Mouse (Mus musculus): ENCODE data around the gene Gm15217. TPM values are rescaled to one million over a fixed set of nuclear protein-coding genes. Genes with fewer than 3 reads are reported as not detected.

Gm15217 gene
- total RNA-seq (2021): not detected
- long read RNA-seq, experiment 1: 0 reads
- long read RNA-seq, experiment 2: 0 reads

DNA sequence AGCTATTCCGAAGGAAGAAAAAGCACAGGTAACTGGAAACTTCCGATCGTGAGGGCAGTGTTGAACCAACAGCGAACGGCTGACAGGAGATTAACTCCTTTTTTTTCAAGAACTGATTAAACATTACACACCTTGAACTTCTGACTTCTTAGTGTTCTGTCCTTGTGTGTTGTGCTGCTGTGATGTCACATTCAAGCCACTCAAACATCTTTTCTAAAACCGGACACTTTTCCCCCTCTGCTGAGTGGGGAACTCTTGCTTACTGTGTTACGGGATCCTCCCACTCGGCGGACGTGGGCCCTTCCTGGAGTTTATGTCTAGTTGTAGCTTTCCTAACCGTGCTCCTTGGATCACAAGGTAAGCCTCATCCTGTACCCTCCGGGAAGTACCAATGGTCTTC is at the start of gene Gm15217:
Gene Gm15217 (plus strand): TSS at position 130 of the 400 bp plus-strand sequence.
- intact Hi-C loops (cut with DNase I): no loop called here
- no peak for DNase-seq (ENCODE audit: low spot score in 2 of 2)

DNA sequence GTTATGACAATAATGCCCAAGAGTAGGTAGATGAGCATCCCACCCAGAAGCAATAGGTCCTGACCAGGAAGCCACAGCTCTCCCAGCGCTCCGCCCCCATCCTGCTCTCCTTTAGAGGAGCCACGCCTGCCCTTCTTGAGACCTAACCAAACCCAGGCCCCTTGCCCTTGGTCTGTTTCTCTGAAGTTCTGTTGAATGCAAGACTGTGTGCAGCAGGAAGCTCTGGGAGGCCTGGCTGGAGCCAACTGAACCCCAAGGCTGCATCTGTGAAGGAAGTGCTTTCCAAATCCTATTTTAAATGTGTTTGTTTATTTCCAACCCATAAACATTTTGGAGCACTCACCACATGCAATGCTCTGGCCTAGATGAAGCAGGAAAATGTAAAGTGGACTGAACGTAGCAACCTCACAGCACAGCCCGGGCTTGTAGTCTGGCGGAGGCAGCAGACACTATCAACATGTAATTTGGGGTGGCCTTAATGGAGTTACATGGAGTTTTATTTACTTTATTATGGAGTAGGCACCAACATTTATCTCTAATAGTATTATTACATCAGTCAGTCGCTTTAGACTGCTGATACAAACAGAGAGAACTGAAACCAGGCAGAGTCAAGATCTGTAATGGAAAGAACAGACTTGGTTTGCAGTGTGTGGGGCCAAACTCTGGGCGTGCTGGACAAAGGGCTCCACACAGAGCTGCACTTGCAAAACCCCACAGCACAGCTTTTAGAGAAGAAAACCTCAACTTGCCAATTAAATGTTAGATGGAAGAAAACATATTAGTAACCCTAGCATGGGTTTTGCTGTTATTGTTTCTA is 45.6 kb upstream of the Gm15217 start:
- intact Hi-C loops (cut with DNase I): no loop called here
- DNase-seq (ENCODE audit: low spot score in 2 of 2): no peak

DNA sequence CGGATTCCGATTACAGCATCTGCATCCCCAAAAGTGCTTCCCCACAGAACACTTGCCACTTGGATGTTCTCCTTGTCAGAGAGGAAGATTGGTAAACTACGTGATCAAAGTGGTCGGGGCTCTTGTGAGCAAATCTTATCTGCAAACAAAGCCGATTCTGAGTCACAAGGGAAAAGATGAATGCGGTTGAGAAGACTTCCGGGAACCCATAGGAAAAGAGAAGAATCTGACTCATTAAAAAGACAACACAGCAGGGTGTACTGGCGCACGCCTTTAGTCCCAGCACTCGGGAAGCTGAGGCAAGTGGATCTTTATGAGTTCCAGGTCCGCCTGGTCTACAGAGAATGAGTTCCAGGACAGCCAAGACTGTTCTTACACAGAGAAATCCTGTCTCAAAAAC is 40.4 kb upstream of the Gm15217 start:
- no peak for DNase-seq (ENCODE audit: low spot score in 2 of 2)
- intact Hi-C loops (cut with DNase I): no loop called here

DNA sequence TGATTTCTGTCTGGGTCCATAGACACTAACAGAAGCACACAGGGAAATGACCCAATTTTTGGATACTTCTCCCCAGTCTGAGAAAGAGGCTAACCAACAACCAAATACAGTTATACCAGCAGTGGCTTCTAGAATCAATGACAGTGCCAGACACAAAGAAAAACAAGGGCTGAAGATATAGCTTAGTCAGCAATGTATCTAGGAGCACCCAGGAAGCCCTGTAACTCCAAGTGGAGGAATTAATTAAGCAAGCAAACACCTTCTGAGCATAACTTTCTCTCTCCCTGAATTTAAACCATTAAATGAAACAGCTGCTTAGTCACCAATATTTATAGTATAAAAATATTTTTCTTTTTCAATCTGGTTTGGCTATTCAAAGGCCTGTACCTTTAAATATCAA is 34.5 kb upstream of the Gm15217 start:
- no peak for DNase-seq (ENCODE audit: low spot score in 2 of 2)
- intact Hi-C loops (cut with DNase I): no loop called here

DNA sequence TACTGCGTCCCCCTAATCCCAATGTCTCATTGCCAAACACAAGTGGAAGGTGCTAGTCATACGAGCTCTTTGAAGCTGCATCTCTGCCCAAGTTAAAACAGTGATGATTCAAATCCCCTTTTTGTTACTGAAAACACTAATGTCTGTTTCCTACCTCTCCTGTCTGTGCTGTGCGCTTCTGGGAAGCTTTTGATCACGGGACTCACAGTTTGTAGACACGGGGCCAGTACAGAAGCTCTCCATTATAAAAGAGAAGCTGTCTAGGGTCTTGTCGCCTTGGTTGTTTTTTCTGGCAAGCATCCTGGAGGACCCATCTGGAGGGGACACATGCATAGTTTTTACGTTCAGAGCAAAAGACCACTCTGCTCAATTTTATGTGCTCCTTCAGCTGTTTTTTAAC is 21.9 kb upstream of the Gm15217 start:
- intact Hi-C loops (cut with DNase I): no loop called here
- DNase-seq (ENCODE audit: low spot score in 2 of 2): no peak

DNA sequence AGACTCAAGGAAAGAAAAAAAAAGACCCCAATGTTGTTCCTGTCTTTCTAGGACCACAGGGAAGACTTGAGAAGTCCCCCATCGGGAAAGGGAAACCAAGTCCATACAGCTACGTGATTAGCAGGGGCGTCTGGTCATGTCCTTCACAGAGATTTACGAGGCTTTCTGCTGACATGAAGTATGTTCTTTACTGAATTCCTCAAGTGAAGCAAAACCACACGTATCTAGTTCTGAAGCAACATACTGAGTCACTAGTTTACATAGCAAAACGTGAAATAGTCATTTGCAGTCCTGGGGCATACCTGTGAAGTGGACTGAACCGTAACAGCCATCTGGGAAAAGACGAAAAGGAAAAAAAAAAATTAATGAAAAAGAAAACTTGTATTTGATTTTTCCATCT is 21.5 kb upstream of the Gm15217 start:
- intact Hi-C loops (cut with DNase I): no loop called here
- no peak for DNase-seq (ENCODE audit: low spot score in 2 of 2)

DNA sequence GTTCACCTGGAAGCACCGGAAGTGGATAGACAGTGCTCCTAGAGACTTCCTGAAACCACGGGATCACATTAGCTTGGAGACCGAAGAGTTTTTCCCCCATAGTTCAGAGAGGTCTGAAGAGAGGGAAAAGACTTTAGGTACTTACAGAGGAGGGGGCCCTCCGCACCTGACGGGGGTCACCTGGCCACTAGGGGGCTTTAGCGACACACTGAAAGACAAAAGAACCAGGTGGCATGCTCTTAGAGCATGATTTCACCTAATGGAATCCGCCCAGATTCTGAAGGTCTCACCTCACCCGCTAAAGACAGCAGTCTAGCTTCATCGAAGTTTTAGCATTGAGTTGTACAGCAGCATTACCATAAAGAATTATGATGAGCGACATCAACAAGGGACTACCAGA is 16.0 kb upstream of the Gm15217 start:
- intact Hi-C loops (cut with DNase I): no loop called here
- no peak for DNase-seq (ENCODE audit: low spot score in 2 of 2)

DNA sequence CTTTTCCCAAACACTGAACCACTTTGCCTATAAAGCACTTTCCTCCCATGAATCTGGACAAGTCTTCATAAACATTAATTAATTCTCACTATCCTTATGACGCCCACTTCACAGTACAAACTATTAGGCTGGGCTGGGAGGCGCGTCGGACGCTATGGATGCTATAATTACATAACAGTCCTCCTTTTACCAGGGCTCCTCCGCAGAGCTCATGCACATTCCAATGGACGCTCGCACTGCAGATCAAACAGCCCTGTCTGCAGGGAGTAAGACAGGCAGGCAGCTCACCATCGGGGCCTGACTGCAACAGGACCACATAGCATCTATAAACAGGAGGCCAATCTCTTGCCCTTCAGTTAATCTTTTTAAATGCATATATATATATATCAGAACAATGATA is 6.8 kb upstream of the Gm15217 start:
- DNase-seq (ENCODE audit: low spot score in 2 of 2): no peak
- intact Hi-C loops (cut with DNase I): no loop called here

DNA sequence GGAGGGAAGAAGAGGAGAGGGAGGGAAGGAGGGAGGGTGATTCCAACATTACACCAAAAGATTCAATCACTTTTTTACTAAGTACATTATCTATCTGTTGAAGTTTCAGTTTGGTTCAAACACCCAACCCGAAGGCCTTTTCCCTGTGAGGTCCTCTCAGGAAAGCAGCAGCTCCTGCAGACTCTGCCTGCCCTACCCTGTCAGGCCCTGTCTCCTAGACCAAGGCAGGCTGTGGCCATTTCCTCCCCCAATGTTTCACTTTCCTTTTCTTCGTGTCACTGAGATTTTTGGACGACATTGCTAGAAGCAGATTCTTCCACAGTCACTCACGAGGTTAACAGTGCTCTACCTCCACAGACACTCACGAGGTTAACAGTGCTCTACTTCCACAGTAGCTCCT is 3.4 kb upstream of the Gm15217 start:
- intact Hi-C loops (cut with DNase I): no loop called here
- DNase-seq (ENCODE audit: low spot score in 2 of 2): no peak

DNA sequence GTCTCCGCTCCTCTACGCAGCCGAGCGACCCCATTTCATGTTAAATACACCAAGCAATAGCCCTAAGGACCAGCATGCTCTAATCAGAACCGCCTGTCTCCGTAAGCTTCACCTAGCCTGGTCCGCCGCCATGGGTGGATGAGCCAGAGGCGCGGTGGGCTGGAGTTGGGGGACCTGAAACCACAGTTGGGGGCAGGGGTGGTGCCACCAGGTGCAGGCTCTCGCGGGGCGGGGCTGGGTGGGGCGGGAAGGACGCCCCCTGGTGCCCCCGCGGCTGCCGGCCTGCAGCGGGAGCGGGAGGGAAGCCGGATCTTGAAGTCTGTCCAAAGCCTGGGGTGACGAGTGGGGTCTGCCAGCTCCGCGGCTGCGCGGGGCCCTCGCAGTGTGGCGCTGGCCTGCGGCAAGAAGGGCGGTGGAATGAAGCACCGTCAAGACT is 1.1 kb downstream of the Gm15217 start:
- no peak for DNase-seq (ENCODE audit: low spot score in 2 of 2)
- intact Hi-C loops (cut with DNase I): loop anchor here (10.0 kb wide), 1 partner anchor 386 kb away; no protein-coding TSS in a partner anchor

DNA sequence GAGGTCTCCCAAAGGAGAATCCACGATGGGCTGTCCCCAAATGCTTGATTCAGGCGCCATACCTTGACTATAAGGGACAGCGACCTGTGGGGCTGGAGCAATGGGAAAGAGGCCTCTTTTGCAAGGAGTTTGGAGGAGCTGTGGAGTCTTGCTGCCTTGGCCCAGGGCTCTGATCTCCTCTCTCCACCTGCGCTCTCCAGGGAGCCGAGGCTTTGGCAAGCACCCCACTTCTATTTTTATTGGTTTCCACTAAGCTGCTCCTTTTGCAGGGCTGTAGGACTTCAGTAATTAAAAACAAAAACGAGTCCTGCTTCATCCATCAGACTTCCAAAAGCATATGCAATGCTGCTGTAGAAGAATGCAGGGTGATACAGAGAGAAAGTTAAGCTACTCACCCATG is 2.2 kb downstream of the Gm15217 start:
- intact Hi-C loops (cut with DNase I): loop anchor here (10.0 kb wide), 1 partner anchor 387 kb away; no protein-coding TSS in a partner anchor
- DNase-seq (ENCODE audit: low spot score in 2 of 2): no peak

DNA sequence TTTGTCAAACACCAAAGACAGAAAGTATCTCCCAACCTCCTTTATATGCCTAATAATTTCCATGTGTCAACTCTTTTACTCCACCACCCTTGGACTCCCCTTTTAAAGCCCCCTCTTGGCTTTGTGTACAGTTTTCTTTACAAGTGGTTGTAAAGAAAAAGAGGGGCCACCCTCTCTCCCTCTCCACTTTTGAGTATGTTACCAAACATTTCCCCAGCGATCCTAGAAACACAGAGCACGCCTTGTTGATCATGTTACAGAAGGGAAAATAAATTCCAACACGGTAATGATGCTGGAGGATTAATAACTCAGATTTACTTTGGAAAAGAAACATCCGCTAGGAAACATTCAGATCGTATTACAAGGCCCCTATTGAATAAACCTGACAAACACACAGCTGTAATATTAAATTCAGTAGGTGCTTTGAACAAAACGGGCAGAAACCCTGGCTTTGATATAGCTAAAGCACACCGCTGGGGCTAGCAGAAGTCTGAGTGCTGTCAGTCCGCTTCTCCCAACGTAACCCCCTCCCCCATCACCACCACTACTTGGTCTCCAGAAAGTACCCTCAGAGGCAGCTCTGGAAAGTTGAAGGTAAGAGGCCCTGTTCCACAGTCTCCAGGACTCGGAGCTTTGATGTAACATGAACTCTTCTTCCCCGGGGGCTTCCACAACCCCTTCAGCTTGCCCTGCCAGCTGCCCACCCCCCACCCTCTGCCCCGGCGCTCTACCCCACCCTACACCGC is 5.9 kb downstream of the Gm15217 start:
- intact Hi-C loops (cut with DNase I): loop anchor here (10.0 kb wide), 1 partner anchor 390 kb away; no protein-coding TSS in a partner anchor
- DNase-seq (ENCODE audit: low spot score in 2 of 2): no peak

DNA sequence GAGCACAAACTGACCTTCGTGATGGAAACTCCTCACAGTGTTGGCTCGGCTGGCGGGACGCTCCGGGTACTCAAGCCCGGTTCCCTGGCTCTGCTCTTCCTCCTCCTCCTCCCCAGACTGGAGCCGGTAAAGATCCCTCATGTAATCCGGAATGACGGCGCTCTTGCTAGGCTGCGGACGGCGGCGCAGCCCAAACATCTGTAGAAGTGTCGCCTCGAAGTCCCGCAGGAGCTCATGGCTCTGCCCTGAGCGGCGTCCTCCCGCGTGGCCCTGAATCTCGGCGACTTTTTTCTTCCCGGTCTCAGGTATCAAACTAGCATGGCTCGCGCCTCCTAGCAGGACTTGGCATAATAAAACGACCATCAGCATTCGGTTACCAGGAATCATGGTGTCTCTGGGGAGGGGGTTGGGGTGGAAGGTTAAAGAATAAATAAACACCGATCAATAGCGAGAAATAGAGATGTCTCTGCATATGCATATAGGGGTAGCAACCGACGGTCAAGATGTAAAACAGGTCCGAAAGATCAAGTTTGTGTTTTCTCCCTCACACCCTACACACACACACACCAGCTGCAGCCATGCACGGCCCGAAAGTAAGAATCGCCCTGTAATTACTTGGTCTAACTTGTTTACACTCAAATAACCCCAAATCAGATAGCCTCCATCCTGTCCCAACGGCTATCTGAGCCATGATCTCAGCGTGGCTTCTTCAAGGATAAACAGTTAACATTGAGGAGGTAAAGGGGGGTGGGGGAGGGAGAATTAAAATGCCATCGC is 6.7 kb downstream of the Gm15217 start:
- intact Hi-C loops (cut with DNase I): loop anchor here (10.0 kb wide), 1 partner anchor 391 kb away; no protein-coding TSS in a partner anchor
- no peak for DNase-seq (ENCODE audit: low spot score in 2 of 2)

DNA sequence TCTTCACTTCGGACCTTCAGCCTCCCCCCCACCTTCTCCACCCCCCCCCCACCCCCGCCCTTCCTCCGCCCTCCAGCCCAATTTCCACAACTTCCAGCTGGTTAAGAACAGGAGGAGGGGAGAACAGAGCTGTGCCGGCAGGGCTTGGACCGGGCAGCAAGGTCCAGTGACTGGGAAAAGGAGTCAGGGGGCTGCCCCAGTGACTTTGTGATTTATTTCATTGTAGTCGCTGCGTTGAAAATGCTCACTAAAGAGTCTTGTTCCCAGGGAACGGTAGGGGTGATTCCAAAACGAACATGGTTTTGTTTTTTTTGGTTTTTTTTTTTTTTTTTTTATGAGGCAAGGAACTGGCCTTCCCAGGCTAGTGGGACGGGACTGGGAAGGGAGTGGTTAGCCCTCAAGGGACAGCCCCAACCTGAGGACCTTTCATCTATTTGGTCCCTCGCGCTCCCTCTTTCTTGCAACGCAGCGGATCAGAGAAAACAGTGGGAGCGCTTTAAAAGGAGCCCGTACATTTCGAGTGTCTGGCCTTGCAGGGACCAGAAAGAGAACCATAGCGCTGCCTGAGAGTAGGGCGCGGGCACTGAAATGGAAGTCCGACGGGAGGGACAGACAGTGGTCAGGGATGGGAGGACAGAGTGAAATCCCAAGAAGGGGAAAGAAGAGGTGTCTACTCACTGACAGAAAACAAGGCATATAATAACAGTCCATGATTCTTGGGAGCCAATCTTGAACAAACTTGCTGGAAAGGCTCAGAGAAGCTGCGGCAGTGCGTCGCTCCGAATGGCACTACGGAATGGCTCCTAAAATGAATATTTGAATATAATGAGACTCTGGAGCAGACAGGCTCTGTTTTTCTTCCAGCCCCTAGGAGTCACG is 7.5 kb downstream of the Gm15217 start:
- no peak for DNase-seq (ENCODE audit: low spot score in 2 of 2)
- intact Hi-C loops (cut with DNase I): loop anchor here (10.0 kb wide), 1 partner anchor 392 kb away; no protein-coding TSS in a partner anchor

DNA sequence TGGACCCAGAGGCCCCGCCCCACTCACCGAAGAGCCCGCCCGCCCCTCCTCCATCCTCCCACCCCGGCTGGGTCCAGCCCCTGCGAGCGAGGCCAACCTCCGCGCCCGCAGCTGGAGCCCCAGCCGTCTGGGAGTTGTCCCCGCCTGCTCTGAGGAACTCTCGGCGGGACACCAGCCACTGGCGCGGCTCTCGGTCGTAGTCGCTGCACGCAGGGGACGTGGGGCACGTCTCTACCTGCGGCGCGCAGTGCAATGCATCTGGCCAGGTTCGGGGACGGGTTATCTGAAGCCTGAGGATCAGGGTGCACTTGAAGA is 8.1 kb downstream of the Gm15217 start:
- peak; percentile 10 to 35 for DNase-seq (ENCODE audit: low spot score in 2 of 2)
- intact Hi-C loops (cut with DNase I): loop anchor here (10.0 kb wide), 1 partner anchor 393 kb away; no protein-coding TSS in a partner anchor

DNA sequence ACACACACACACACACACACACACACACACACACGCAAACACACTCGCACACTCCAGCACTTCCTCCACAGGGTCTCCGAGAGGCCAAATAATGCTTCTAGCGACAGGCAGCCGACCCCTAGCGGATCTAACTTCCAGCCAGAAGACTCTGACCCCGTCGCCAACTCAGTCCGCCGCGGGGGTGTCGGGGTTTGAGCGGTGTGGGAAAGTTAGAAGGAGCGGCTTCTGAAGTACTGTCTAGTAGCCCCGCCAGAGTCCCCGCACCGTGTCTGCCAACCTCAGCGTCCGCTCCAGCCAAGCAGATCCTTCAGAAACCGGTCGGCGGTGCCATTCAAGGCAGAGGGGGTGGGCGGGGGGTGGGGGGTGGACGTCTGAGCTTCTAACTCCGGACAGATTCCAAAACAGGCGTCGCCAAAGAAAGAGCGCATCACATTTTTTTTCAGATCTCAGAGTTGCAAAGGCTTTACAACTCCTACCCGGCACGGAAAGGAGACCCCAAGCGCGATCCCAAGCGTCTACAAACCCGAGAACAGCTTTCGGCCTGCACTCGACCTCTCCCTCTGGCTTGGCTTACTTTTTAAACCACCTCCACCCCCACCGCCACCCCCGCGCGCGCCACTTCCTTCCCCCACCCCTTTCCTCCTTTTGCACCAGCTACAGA is 8.7 kb downstream of the Gm15217 start:
- intact Hi-C loops (cut with DNase I): loop anchor here (10.0 kb wide), 1 partner anchor 393 kb away; no protein-coding TSS in a partner anchor

DNA sequence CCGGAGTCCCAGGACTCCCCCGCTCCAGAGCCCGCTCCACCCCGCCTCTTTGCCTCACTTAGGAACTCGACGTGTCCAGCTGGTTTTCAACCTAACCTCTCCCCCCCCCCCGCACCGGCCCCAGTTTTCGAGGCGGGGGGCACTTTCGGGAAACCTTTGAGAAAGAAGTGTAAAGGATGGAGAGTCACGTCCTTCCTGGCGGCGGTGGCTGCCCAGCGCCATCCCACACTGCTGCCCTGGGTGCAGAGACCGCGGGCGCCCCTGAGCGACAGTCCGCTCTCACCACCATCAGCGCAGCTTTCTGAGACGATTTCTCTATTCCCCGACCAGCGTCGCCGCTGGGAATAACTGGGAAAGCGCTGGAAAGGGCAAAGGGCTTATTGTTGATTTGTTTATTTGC is 9.4 kb downstream of the Gm15217 start:
- intact Hi-C loops (cut with DNase I): loop anchor here (10.0 kb wide), 1 partner anchor 394 kb away; no protein-coding TSS in a partner anchor
- DNase-seq (ENCODE audit: low spot score in 2 of 2): no peak

More for the DNA sequence above, 8.7 kb downstream of the Gm15217 start:
- DNase-seq (ENCODE audit: low spot score in 2 of 2): no peak
